30 mouse cellular contexts compared by ENCODE assay signal in the genomic region with DNA sequence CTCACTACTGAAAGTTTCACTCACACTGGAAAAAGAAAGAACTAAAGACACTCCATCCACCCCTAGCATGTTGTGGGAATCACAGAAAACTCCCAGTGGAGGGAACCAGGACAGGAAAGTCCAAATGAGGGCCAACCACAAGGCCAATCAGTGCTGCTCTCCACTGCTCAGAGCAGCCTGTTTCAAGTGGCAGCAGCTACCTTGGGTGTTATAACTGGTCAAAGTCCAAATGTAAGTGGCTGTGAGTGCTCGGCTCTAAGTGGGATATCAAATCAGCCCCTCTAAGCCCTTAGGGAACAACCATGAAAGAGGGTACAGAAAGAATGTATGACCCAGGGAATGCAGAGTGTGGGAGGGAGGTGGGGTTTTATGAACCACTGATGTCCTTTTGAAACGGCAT. TPM values are rescaled to one million over a fixed set of nuclear protein-coding genes. Genes with fewer than 3 reads are reported as not detected.
"Had no signal": no experiment of that assay in that cellular context is flagged by ENCODE, and none has a peak within 500 bp of the region (broad histone marks: within the 10 kb centered on the region; RNA-seq: fewer than 3 reads in every experiment).

No protein-coding gene starts in this region.

- H3K4me1 ChIP-seq: embryonic facial prominence, embryonic 15.5 days; forebrain, embryonic 12.5 days; forebrain, embryonic 15.5 days had no signal

- H3K4me2 ChIP-seq: embryonic facial prominence, embryonic 12.5 days; embryonic facial prominence, embryonic 13.5 days; embryonic facial prominence, embryonic 15.5 days; forebrain, embryonic 12.5 days; forebrain, embryonic 13.5 days; forebrain, embryonic 15.5 days had no signal

- H3K9ac ChIP-seq: embryonic facial prominence, embryonic 12.5 days; embryonic facial prominence, embryonic 13.5 days; embryonic facial prominence, embryonic 15.5 days; forebrain, embryonic 12.5 days; forebrain, embryonic 13.5 days; forebrain, embryonic 15.5 days; forebrain, postnatal 0 days had no signal

- H3K27me3 ChIP-seq: embryonic facial prominence, embryonic 12.5 days; embryonic facial prominence, embryonic 15.5 days; forebrain, embryonic 12.5 days; forebrain, embryonic 13.5 days; forebrain, embryonic 15.5 days had no signal

- H3K4me3 ChIP-seq: embryonic facial prominence, embryonic 10.5 days; embryonic facial prominence, embryonic 12.5 days; embryonic facial prominence, embryonic 13.5 days; embryonic facial prominence, embryonic 15.5 days; erythroblast, embryonic 14.5 days; forebrain, embryonic 10.5 days; forebrain, embryonic 12.5 days; forebrain, embryonic 13.5 days; forebrain, embryonic 15.5 days; gastrocnemius, adult 2 months; heart, adult 2 months had no signal

- H3K36me3 ChIP-seq: embryonic facial prominence, embryonic 10.5 days; embryonic facial prominence, embryonic 12.5 days; embryonic facial prominence, embryonic 13.5 days; embryonic facial prominence, embryonic 15.5 days; forebrain, embryonic 10.5 days; forebrain, embryonic 12.5 days; forebrain, embryonic 15.5 days had no signal

- H3K27ac ChIP-seq: embryonic facial prominence, embryonic 10.5 days; embryonic facial prominence, embryonic 12.5 days; embryonic facial prominence, embryonic 13.5 days; embryonic facial prominence, embryonic 15.5 days; forebrain, embryonic 10.5 days; forebrain, embryonic 12.5 days; forebrain, embryonic 13.5 days; forebrain, embryonic 15.5 days; gastrocnemius, adult 2 months; heart, adult 2 months had no signal

- DNase-seq: cerebellum, adult 2 months; cerebellum, adult 8-10 months; cerebellum, adult 9-10 months; cerebellum, adult 9-11 months; cerebellum, postnatal 10 days; cerebellum, postnatal 14 days; cerebellum, postnatal 25 days; cerebellum, postnatal 36 days; embryo, embryonic 11 days; forebrain, postnatal 0 days; gastrocnemius, adult 2 months; gastrocnemius, postnatal 10 days; gastrocnemius, postnatal 14 days; gastrocnemius, postnatal 25 days; gastrocnemius, postnatal 36 days; heart, adult 2 months had no signal

- ATAC-seq: forebrain, embryonic 13.5 days; forebrain, embryonic 14.5 days; forebrain, embryonic 15.5 days; forebrain, embryonic 16.5 days; forebrain, postnatal 0 days had no signal

- H3K9me3 ChIP-seq: embryonic facial prominence, embryonic 10.5 days; embryonic facial prominence, embryonic 12.5 days; embryonic facial prominence, embryonic 13.5 days; embryonic facial prominence, embryonic 15.5 days; forebrain, embryonic 10.5 days; forebrain, embryonic 12.5 days; forebrain, embryonic 13.5 days; forebrain, embryonic 15.5 days had no signal

RNA-seq across cellular contexts. Expression of a gene that starts 56.5 kb away (rescaled TPM):
- total RNA-seq: common myeloid progenitor, adult 5-6 weeks; granulocyte monocyte progenitor cell, adult 5-6 weeks; heart, adult 2 months; heart, adult 8-10 months had no signal
- polyA plus RNA-seq: erythroblast, embryonic 14.5 days had no signal
